Mouse (Mus musculus) intestine, embryonic 15.5 days (tissue): ENCODE measurements at regions not wholly inside any gene's neighbourhood (a gene's known extent, or its start where the extent isn't known, plus 50 kb on each side); places are given as distances from the start of the nearest gene placed in this dataset.
"Not testable (repeated sequence)": the region's sequence is repeated elsewhere in the genome, so short reads cannot be mapped to it uniquely, and the experiment has no call there.

Experiments used
- ATAC-seq: fragments of 200-750 bp; cut with Nextera tagmentation; 2 replicates; pipeline ENCODE4 v1.8.0; 2017; ENCODE audit warnings: moderate TSS enrichment, moderate library complexity
- H3K27ac ChIP-seq: fragments of 300-500 bp; sonication (generic); 2 replicates; pipeline ENCODE4 v1.5.1; 2015; ENCODE audit warnings: mild to moderate bottlenecking, inconsistent platforms
- H3K27me3 ChIP-seq: fragments of 300-500 bp; sonication (generic); replicated peaks from 2 replicates; pipeline ENCODE4 v1.6.1; 2015; ENCODE audit warnings: inconsistent platforms
- H3K36me3 ChIP-seq: fragments of 300-500 bp; sonication (generic); 2 replicates; pipeline ENCODE4 v1.6.1; 2015; ENCODE audit warnings: inconsistent platforms
- H3K4me1 ChIP-seq: fragments of 300-500 bp; sonication (generic); replicated peaks from 2 replicates; pipeline ENCODE4 v1.6.1; 2015; ENCODE audit warnings: inconsistent platforms
- H3K4me2 ChIP-seq: fragments of 300-500 bp; sonication (generic); replicated peaks from 2 replicates; pipeline ENCODE4 v1.6.1; 2015; ENCODE audit warnings: mild to moderate bottlenecking, inconsistent platforms
- H3K4me3 ChIP-seq: fragments of 300-500 bp; sonication (generic); replicated peaks from 2 replicates; pipeline ENCODE4 v1.5.1; 2015; ENCODE audit warnings: inconsistent platforms
- H3K9ac ChIP-seq: fragments of 300-500 bp; sonication (generic); 2 replicates; pipeline ENCODE4 v1.6.1; 2015; ENCODE audit warnings: inconsistent platforms
- H3K9me3 ChIP-seq: fragments of 300-500 bp; sonication (generic); 2 replicates; pipeline ENCODE4 v1.6.1; 2016; ENCODE audit warnings: inconsistent platforms
- WGBS: fragments of 180-500 bp; shearing (Covaris S2); methylation state at CpG from one replicate; pipeline ENCODE4 v1.1.7; 2015; 5-methylcytosine and 5-hydroxymethylcytosine counted together

GRCm38 (mm10) chr17:6489926-6490564 is 60.1 kb downstream of the Dynlt1b start:
- Histone ChIP-seq H3K4me2 (peak overlapping the region; percentile 50), H3K4me3 (peak overlapping the region; percentile 23), H3K27me3 (peaks cover 12% of the 10 kb centered on the region; the same call in 1 of the 2 replicates)
- H3K27ac ChIP-seq, H3K9ac ChIP-seq, H3K4me1 ChIP-seq, H3K9me3 ChIP-seq, H3K36me3 ChIP-seq: not testable (repeated sequence)
- WGBS = under 1% methylated on average over 24 of the region's 52 CpGs
- ATAC-seq = peak; percentile 65

GRCm38 (mm10) chr17:6490565-6490935 is 60.6 kb downstream of the Dynlt1b start:
- WGBS = no CpG with 5 or more reads among the region's 15 CpGs
- ATAC-seq = peak; percentile 73
- not testable (repeated sequence) for H3K4me1 ChIP-seq, H3K4me3 ChIP-seq, H3K9ac ChIP-seq, H3K36me3 ChIP-seq, H3K4me2 ChIP-seq, H3K27ac ChIP-seq, H3K9me3 ChIP-seq
- peaks cover 12% of the 10 kb centered on the region; the same call in 1 of the 2 replicates for H3K27me3 ChIP-seq

DNA sequence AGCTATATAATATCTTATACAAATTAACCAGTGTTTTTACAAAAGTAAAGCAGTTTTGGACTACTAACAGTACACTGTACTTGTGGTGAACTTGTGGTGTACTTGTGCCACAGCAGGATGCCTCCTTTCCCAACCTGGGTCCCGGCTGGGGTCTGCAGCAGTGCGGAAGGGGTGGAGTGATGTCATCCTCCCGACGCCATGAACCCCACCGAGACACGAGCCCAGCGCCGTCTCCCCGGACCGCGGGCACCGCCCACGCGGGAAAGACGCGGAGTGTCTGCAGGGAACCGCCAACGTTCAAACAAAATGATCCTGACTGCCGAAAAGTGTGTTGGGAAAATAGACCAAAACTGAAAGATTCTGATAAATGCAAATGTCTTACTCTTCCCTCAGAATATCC is 62.6 kb downstream of the Dynlt1b start:
- 28% methylated on average over 19 of the region's 19 CpGs for WGBS

DNA sequence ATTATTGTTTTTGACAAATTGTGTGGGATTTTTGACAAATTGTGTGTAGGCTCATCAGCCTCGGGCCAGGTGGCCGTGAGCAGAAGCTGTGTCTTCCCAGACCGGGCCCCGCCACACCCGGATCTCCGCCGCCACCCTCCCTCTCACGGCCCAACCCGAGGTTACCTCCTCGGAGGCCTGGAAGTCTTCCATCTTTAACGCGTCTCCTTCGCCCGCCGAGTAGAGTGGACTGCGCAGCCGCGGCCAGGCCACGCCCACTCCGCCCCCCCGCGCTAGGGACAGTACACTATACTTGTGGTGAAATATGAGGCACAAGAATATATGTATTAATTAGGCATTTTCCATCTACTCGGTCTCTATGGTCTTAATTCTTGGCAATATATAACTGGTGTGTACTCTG is 63.0 kb downstream of the Dynlt1b start:
- not testable (repeated sequence) for ATAC-seq, H3K36me3 ChIP-seq, H3K9me3 ChIP-seq, H3K4me3 ChIP-seq, H3K27ac ChIP-seq, H3K9ac ChIP-seq, H3K4me1 ChIP-seq
- WGBS = 27% methylated on average over 23 of the region's 23 CpGs
- H3K4me2 ChIP-seq = 0 out of 2 replicates have a peak overlapping the region, but pooled peaks have one; percentile 28
- peaks cover 12% of the 10 kb centered on the region; the same call in 1 of the 2 replicates for H3K27me3 ChIP-seq

More for the DNA sequence above, 62.6 kb downstream of the Dynlt1b start:
- peaks cover 12% of the 10 kb centered on the region; the same call in 1 of the 2 replicates for H3K27me3 ChIP-seq
- H3K9me3 ChIP-seq, ATAC-seq, H3K36me3 ChIP-seq, H3K4me3 ChIP-seq, H3K27ac ChIP-seq, H3K4me1 ChIP-seq, H3K9ac ChIP-seq: not testable (repeated sequence)
- H3K4me2 ChIP-seq = peak overlapping the region; percentile 12; the same call in 1 of the 2 replicates

GRCm38 (mm10) chr17:6496491-6496890 is 66.6 kb downstream of the Dynlt1b start:
- H3K27ac ChIP-seq, H3K4me2 ChIP-seq, H3K27me3 ChIP-seq, H3K4me1 ChIP-seq, ATAC-seq, H3K9me3 ChIP-seq, H3K9ac ChIP-seq, H3K4me3 ChIP-seq, H3K36me3 ChIP-seq: not testable (repeated sequence)
- WGBS = 87% methylated on average over 9 of the region's 9 CpGs

GRCm38 (mm10) chr17:6502676-6503075 is 72.8 kb downstream of the Dynlt1b start:
- H3K9me3 ChIP-seq, H3K27ac ChIP-seq, ATAC-seq, H3K27me3 ChIP-seq, H3K9ac ChIP-seq, H3K4me1 ChIP-seq, H3K4me3 ChIP-seq, H3K4me2 ChIP-seq, H3K36me3 ChIP-seq: not testable (repeated sequence)
- 90% methylated on average over 4 of the region's 6 CpGs for WGBS

DNA sequence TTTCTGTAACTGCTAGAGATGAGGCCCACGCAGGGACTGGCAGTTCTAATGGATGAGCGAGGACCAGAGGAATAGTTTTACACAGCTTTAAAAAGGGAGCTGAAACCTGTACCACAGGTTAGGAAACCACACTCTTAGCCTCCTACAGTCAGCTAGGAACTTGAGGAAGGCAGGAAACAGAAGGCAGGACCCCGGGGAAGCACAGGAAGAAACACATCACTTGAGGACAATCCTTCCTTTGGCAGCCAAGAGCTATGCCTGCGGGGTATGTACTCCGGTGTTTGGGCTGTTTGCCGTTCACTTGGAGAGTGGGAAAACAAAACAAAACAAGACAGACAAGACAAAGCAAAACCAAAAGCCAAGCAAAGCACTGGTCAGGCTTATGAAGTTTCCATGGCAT is 76.0 kb downstream of the Dynlt1b start:
- WGBS = 83% methylated on average over 6 of the region's 6 CpGs
- not testable (repeated sequence) for H3K36me3 ChIP-seq, H3K4me3 ChIP-seq, ATAC-seq, H3K4me1 ChIP-seq, H3K9ac ChIP-seq, H3K27ac ChIP-seq, H3K4me2 ChIP-seq, H3K27me3 ChIP-seq, H3K9me3 ChIP-seq

GRCm38 (mm10) chr17:6515128-6515527 is 85.2 kb downstream of the Dynlt1b start:
- H3K9me3 ChIP-seq, H3K4me1 ChIP-seq, H3K36me3 ChIP-seq, H3K27ac ChIP-seq, H3K4me3 ChIP-seq, H3K9ac ChIP-seq, H3K27me3 ChIP-seq, H3K4me2 ChIP-seq, ATAC-seq: not testable (repeated sequence)
- 89% methylated on average over 5 of the region's 8 CpGs for WGBS

- H3K4me2 ChIP-seq, H3K4me3 ChIP-seq, H3K9ac ChIP-seq, ATAC-seq, H3K4me1 ChIP-seq, H3K36me3 ChIP-seq, H3K9me3 ChIP-seq, H3K27ac ChIP-seq, H3K27me3 ChIP-seq: not testable (repeated sequence)
- WGBS = 75% methylated on average over 6 of the region's 6 CpGs
Observed at GRCm38 (mm10) chr17:6519107-6519506, 82.4 kb upstream of the Dynlt1c start.

GRCm38 (mm10) chr17:6520001-6520400 is 81.5 kb upstream of the Dynlt1c start:
- WGBS = 78% methylated on average over 2 of the region's 2 CpGs
- not testable (repeated sequence) for H3K36me3 ChIP-seq, H3K4me2 ChIP-seq, H3K4me3 ChIP-seq, H3K27me3 ChIP-seq, H3K4me1 ChIP-seq, H3K9ac ChIP-seq, H3K27ac ChIP-seq, H3K9me3 ChIP-seq
- peak; percentile 42; the same call in 1 of the 2 replicates for ATAC-seq

DNA sequence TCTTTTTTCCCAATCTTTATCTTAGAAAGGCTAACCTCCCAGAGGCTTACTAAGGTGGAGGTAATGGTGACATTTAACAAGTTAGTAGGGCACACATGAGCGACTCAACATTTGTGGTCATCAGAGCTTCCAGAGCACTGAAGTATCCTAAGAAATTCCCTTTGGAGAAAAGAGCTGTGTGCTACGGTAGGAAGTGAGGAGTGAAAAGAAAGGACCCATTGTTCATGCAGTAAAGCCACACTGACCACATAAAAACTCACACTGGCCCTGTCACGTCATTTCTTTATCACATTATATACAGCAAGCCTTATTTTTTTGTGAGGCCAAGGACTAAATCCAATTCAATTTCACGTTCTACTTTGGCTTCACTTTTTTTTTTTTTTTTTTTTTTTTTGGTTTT is 80.7 kb upstream of the Dynlt1c start:
- H3K27me3 ChIP-seq, H3K36me3 ChIP-seq, H3K27ac ChIP-seq, H3K9me3 ChIP-seq, H3K9ac ChIP-seq, H3K4me3 ChIP-seq, H3K4me1 ChIP-seq, ATAC-seq, H3K4me2 ChIP-seq: not testable (repeated sequence)
- WGBS = 72% methylated on average over 4 of the region's 4 CpGs

GRCm38 (mm10) chr17:6522185-6522584 is 79.3 kb upstream of the Dynlt1c start:
- 76% methylated on average over 6 of the region's 9 CpGs for WGBS
- H3K4me3 ChIP-seq = not testable (repeated sequence)

DNA sequence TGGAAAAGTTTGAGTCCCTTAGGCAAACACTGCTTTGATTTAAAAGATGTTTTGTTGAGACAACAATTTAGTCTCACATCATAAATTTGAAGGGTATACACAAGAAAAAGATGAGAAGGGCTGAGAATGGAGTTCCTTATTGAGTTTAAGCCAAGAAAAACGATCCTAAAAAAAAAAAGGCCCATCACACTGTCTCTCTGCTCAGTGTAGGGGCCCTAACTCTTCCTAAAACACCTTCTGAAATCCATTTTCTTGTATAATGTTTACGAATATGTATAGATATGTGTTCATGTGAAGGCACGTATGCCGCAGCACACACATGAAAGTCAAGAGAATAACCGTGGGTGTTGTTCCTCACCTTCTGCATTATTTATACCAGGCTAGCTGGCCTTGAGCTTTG is 62.7 kb upstream of the Dynlt1c start:
- not testable (repeated sequence) for H3K4me1 ChIP-seq, H3K4me3 ChIP-seq, H3K27me3 ChIP-seq, H3K27ac ChIP-seq, H3K9me3 ChIP-seq, H3K36me3 ChIP-seq, ATAC-seq, H3K4me2 ChIP-seq, H3K9ac ChIP-seq
- no CpG with 5 or more reads among the region's 5 CpGs for WGBS

More at GRCm38 (mm10) chr17:6522185-6522584, 79.3 kb upstream of the Dynlt1c start:
- H3K9ac ChIP-seq, H3K9me3 ChIP-seq, ATAC-seq, H3K36me3 ChIP-seq, H3K4me2 ChIP-seq, H3K4me1 ChIP-seq, H3K27me3 ChIP-seq, H3K27ac ChIP-seq: not testable (repeated sequence)
